Mouse (Mus musculus) stomach, postnatal 0 days (tissue): Measurements from ENCODE around the gene Mlana. TPM values are rescaled to one million over a fixed set of nuclear protein-coding genes. Genes with fewer than 3 reads are reported as not detected.

Experiments used
- ATAC-seq: fragments of 200-750 bp; cut with Nextera tagmentation; 2 replicates; pipeline ENCODE4 v1.8.0; 2017; ENCODE audit not compliant: low FRiP score, low TSS enrichment
- DNase-seq: peaks from one replicate; pipeline ENCODE4 v3.0.0-alpha.2; 2016; ENCODE audit warnings: low spot score
- H3K27ac ChIP-seq: fragments of 300-500 bp; sonication (generic); replicated peaks from 2 replicates; pipeline ENCODE4 v1.5.1; 2014; ENCODE audit warnings: mild to moderate bottlenecking, control low read depth
- H3K27me3 ChIP-seq: fragments of 300-500 bp; sonication (generic); 2 replicates; pipeline ENCODE4 v1.6.1; 2014; ENCODE audit warnings: low read length; ENCODE audit not compliant: control insufficient read depth, insufficient read depth
- H3K36me3 ChIP-seq: fragments of 300-500 bp; sonication (generic); 2 replicates; pipeline ENCODE4 v1.6.1; 2014; ENCODE audit warnings: low read length, mixed read lengths; ENCODE audit not compliant: control insufficient read depth, insufficient read depth
- H3K4me1 ChIP-seq: fragments of 300-500 bp; sonication (generic); replicated peaks from 2 replicates; pipeline ENCODE4 v1.6.1; 2014; ENCODE audit warnings: antibody characterized with exemption; ENCODE audit not compliant: control insufficient read depth, insufficient read depth
- H3K4me2 ChIP-seq: fragments of 300-500 bp; sonication (generic); replicated peaks from 2 replicates; pipeline ENCODE4 v1.6.1; 2014; ENCODE audit warnings: low read depth, mild to moderate bottlenecking, control low read depth, moderate library complexity
- H3K4me3 ChIP-seq: fragments of 300-500 bp; sonication (generic); 2 replicates; pipeline ENCODE4 v1.5.1; 2014; ENCODE audit warnings: low read depth, low read length, control low read depth
- H3K9ac ChIP-seq: fragments of 300-500 bp; sonication (generic); 2 replicates; pipeline ENCODE4 v1.6.1; 2014; ENCODE audit warnings: mild to moderate bottlenecking, low read length, control low read depth, mixed read lengths
- H3K9me3 ChIP-seq: fragments of 300-500 bp; sonication (generic); 2 replicates; pipeline ENCODE4 v1.6.1; 2016; ENCODE audit warnings: low read length; ENCODE audit not compliant: control insufficient read depth
- CTCF ChIP-seq: IDR thresholded peaks from 2 replicates; pipeline ENCODE4 v1.5.1; 2016; ENCODE audit warnings: antibody characterized with exemption, low read depth, mild to moderate bottlenecking, moderate library complexity
- EP300 ChIP-seq: optimal IDR thresholded peaks from 2 replicates; pipeline ENCODE3; 2016; ENCODE audit warnings: antibody characterized with exemption
- WGBS: fragments of 180-500 bp; shearing (Covaris S2); extraction: QIAGEN DNeasy Blood & Tissue Kit; methylation state at CpG from one replicate; pipeline ENCODE4 v1.1.7; 2014; 5-methylcytosine and 5-hydroxymethylcytosine counted together
- polyA plus RNA-seq: library from polyadenylated mRNA; unstranded; fragments of >200 nt; fragmentation: Nextera tagmentation; extraction: Ambion mirVana; gene quantifications from 2 replicates; pipeline ENCODE4 v1.2.1, GENCODE M21; 2015

Gene Mlana
- polyA plus RNA-seq: not detected in 2 replicates

GRCm38 (mm10) chr19:29697245-29697874, at the start of gene Mlana:
Mlana (plus strand) TSS chr19:29697824.
- DNase-seq: no peak
- H3K4me1 ChIP-seq: no peaks in the 10 kb centered on the region
- no peaks in the 10 kb centered on the region for H3K36me3 ChIP-seq
- WGBS: 54% methylated on average over 3 of the region's 3 CpGs
- H3K27ac ChIP-seq: no peak within 1 kb of the TSS
- no peaks in the 10 kb centered on the region for H3K9me3 ChIP-seq
- H3K4me3 ChIP-seq: no peak within 1 kb of the TSS
- no peak for ATAC-seq
- TF ChIP-seq CTCF: no peak
- TF ChIP-seq EP300: no peak
- no peak within 1 kb of the TSS for H3K4me2 ChIP-seq
- no peak within 1 kb of the TSS for H3K9ac ChIP-seq
- no peaks in the 10 kb centered on the region for H3K27me3 ChIP-seq

DNA sequence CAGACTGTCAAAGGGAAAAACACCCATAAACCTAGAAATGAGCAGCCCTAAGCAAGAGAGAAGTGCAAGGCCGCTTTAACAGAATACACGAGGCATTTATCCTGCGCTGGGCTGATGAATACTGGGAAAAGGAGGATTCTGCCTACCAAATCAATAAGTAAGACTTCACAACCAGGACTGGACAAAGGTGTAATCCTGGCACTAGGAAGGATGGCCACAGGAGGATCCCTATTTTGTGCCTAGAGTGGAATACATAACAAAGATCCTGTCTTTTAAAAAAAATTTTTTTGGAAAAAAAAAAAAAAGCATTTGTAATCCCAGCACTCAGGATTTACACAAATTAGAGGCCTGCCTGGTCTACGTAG, 49.1 kb upstream of the Mlana start:
- no peaks in the 10 kb centered on the region for H3K4me1 ChIP-seq
- H3K4me3 ChIP-seq: no peak overlapping the region
- no peaks in the 10 kb centered on the region for H3K36me3 ChIP-seq
- no peak for TF ChIP-seq CTCF
- TF ChIP-seq EP300: no peak
- WGBS: 28% methylated on average over 4 of the region's 4 CpGs
- no peaks in the 10 kb centered on the region for H3K27me3 ChIP-seq
- peak overlapping the region; percentile 52; the same call in 1 of the 2 replicates for H3K4me2 ChIP-seq
- no peaks in the 10 kb centered on the region for H3K9me3 ChIP-seq
- H3K27ac ChIP-seq: 0 out of 2 replicates have a peak overlapping the region, but pooled peaks have one; percentile 13
- ATAC-seq: no peak
- no peak for DNase-seq
- H3K9ac ChIP-seq: no peak overlapping the region

GRCm38 (mm10) chr19:29649683-29650082, 47.9 kb upstream of the Mlana start:
- no peak overlapping the region for H3K4me2 ChIP-seq
- no peak overlapping the region for H3K9ac ChIP-seq
- no peaks in the 10 kb centered on the region for H3K9me3 ChIP-seq
- no peak for DNase-seq
- H3K27ac ChIP-seq: no peak overlapping the region
- no peaks in the 10 kb centered on the region for H3K36me3 ChIP-seq
- H3K27me3 ChIP-seq: no peaks in the 10 kb centered on the region
- ATAC-seq: no peak
- no peaks in the 10 kb centered on the region for H3K4me1 ChIP-seq
- WGBS: 52% methylated on average over 1 of the region's 1 CpGs
- H3K4me3 ChIP-seq: no peak overlapping the region
- TF ChIP-seq CTCF (no peak), EP300 (no peak)

- 0 out of 2 replicates have a peak, but pooled peaks cover 2% of the 10 kb centered on the region for H3K4me1 ChIP-seq
- ATAC-seq (no peak), DNase-seq (no peak)
- H3K27ac ChIP-seq: peak overlapping the region; percentile 56
- no peaks in the 10 kb centered on the region for H3K36me3 ChIP-seq
- H3K9ac ChIP-seq: no peak overlapping the region
- TF ChIP-seq CTCF (no peak), EP300 (no peak)
- no peak overlapping the region for H3K4me3 ChIP-seq
- 81% methylated on average over 9 of the region's 9 CpGs for WGBS
- no peaks in the 10 kb centered on the region for H3K9me3 ChIP-seq
- no peak overlapping the region for H3K4me2 ChIP-seq
- H3K27me3 ChIP-seq: no peaks in the 10 kb centered on the region
These were observed 43.8 kb upstream of the Mlana start for GRCm38 (mm10) chr19:29653768-29654265.

GRCm38 (mm10) chr19:29655148-29655547, 42.5 kb upstream of the Mlana start:
- H3K27ac ChIP-seq: no peak overlapping the region
- no peaks in the 10 kb centered on the region for H3K9me3 ChIP-seq
- WGBS: 41% methylated on average over 6 of the region's 6 CpGs
- ATAC-seq: no peak
- no peak overlapping the region for H3K4me3 ChIP-seq
- no peak for TF ChIP-seq CTCF
- no peak for TF ChIP-seq EP300
- 0 out of 2 replicates have a peak, but pooled peaks cover 2% of the 10 kb centered on the region for H3K4me1 ChIP-seq
- no peak overlapping the region for H3K9ac ChIP-seq
- no peaks in the 10 kb centered on the region for H3K27me3 ChIP-seq
- no peak for DNase-seq
- H3K36me3 ChIP-seq: no peaks in the 10 kb centered on the region
- H3K4me2 ChIP-seq: no peak overlapping the region

DNA sequence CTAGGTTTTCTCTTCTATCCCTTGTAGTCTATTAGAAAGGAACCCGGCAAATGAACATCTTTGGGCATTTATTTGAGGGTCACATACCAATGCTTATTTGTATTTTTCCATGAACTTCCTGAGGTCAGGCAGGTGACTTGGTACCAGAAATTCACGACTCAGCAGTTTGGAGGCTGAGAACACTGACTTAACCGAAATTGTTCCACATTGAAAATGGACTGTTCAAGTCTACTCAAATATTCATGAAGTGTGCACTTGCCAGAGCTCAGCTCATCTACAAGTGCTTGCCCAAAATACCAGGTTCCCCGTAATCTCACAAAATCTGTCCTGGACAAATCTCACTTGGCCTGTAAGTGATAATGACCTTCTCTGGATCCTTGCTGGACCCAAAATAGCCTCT, 41.6 kb upstream of the Mlana start:
- 79% methylated on average over 4 of the region's 4 CpGs for WGBS
- DNase-seq: no peak
- ATAC-seq: no peak
- TF ChIP-seq EP300 (no peak), CTCF (no peak)
- H3K36me3 ChIP-seq: no peaks in the 10 kb centered on the region
- 0 out of 2 replicates have a peak, but pooled peaks cover 2% of the 10 kb centered on the region for H3K4me1 ChIP-seq
- no peaks in the 10 kb centered on the region for H3K27me3 ChIP-seq
- H3K4me3 ChIP-seq: no peak overlapping the region
- H3K9ac ChIP-seq: no peak overlapping the region
- H3K9me3 ChIP-seq: no peaks in the 10 kb centered on the region
- H3K4me2 ChIP-seq: no peak overlapping the region
- H3K27ac ChIP-seq: no peak overlapping the region
